Mouse (Mus musculus): ENCODE measurements around the gene Gm21983. TPM values are rescaled to one million over a fixed set of nuclear protein-coding genes. Genes with fewer than 3 reads are reported as not detected.

Gm21983 gene
- total RNA-seq (2022), result not detected

- no peak for DNase-seq (ENCODE audit: low spot score in 2 of 2)
Measured at GRCm38 (mm10) chr7:27180837-27181695, at the start of gene Gm21983, which contains the start of gene Mia. Gm21983 (minus strand) TSS chr7:27181086. Mia (minus strand) TSS chr7:27181157.

GRCm38 (mm10) chr7:27228865-27229264, 48.0 kb upstream of the Gm21983 start:
- DNase-seq (ENCODE audit: low spot score in 2 of 2), result no peak

DNA sequence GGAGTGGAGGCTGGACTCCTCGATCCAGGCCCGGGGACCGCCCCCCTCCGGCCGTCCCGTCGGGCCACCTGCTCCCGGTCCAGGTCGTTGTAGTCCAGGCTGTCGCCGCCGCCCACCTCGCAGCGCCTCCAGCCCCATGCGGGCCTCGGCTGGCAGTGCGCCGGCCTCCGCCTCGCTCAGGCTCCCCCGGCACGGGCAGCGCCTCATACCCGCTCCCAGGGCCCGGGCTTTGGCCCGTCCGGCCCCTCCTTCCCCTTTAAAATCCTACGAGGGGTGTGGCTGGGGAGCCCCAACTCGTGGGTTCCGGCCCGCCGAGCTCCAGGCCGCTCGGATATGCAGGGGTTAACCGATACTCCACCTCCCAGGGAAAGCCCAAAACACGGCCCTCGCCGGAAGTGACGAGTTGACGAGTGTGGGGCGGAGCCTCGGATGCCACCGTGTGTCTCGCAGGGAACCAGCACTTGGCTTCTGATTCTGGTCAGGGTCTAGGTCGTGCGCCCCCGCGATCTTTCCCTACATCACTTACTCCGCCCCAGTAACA, 47.5 kb upstream of the Gm21983 start, which contains the start of gene Itpkc:
Itpkc (minus strand) TSS at position 381 of the 541 bp plus-strand sequence.
- DNase-seq (ENCODE audit: low spot score in 2 of 2), result peak; percentile 87 to 88

DNA sequence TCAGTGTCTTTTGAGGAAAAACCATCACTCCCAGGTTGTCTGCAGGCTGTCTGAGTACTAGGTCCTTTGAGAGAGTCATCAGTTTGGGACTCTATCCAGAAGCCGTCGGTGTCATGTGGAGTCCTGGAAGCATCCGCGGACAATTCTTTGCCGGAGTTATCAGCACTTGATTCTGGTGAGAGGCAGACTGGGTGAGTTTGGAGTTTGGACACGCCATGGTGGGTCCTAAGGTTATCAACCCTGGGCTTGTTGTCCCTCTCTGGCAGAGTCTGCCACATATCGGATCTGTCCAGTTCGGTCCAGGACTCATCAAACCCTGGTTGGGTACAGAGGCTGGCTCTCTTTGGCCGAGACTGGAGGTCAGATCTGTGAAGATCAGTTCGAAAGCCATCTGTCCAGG, 46.8 kb upstream of the Gm21983 start:
- no peak for DNase-seq (ENCODE audit: low spot score in 2 of 2)

GRCm38 (mm10) chr7:27227276-27227675, 46.4 kb upstream of the Gm21983 start:
- no peak for DNase-seq (ENCODE audit: low spot score in 2 of 2)

- DNase-seq (ENCODE audit: low spot score in 2 of 2), result no peak
Measured at GRCm38 (mm10) chr7:27224877-27225575, 44.1 kb upstream of the Gm21983 start.

DNA sequence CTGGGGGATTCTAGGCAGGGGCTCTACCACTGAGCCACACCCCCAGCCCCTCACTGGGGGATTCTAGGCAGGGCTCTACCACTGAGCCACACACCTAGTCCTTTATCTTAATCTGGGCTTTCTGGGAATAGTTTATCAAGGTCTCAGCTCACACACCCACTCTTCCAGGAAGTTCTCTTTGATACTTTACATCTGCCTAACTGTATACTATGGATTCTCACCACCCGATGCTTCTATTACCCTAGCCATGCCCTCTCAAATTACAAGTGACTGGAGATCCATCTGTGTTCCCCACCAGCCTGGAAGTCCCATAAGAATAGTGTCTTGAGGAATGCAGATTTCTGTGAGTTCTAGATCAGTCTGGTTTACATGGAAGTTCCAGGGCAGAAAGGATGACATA, 41.7 kb upstream of the Gm21983 start:
- no peak for DNase-seq (ENCODE audit: low spot score in 2 of 2)

DNA sequence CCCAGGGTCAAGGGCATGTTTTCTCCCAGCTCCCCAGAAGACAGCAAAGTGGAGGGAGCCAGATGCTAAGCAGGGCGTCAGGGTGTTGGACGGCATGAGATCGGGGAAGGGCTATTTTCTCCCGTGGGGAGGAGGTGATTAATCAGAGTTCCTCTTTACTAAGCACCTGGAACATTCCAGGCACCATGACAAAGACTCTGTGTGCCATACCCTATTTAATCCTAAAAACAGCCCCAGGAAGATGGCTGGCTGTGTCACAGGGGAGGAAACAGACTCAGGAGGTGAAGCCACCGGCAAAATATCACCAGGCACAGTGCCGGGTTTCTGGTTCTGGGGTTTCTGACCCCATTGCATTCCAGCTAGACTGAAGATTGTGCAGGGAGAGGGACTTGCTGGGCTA, 41.1 kb upstream of the Gm21983 start:
- no peak for DNase-seq (ENCODE audit: low spot score in 2 of 2)

GRCm38 (mm10) chr7:27219937-27220336, 39.1 kb upstream of the Gm21983 start:
- DNase-seq (ENCODE audit: low spot score in 2 of 2), result no peak

DNA sequence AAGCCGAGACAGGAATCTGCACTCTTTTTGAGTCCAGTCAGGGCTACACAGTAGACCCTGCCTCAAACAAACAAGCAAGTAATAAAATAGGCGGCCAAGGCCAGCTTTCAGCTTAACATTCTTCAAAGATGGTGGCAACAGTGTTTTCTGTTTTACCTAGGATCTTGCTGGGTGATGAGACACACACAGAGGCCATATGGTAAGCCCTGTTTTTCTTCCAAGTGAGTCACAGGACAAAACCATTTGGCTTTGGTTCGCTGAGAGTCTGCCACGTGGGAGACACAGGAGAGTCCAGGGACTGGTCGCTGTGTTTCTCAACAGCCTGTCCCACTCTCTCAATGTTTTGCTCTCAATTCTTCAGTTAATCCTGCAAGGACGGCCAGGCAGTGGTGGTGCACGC, 37.7 kb upstream of the Gm21983 start:
- DNase-seq (ENCODE audit: low spot score in 2 of 2), result no peak

DNA sequence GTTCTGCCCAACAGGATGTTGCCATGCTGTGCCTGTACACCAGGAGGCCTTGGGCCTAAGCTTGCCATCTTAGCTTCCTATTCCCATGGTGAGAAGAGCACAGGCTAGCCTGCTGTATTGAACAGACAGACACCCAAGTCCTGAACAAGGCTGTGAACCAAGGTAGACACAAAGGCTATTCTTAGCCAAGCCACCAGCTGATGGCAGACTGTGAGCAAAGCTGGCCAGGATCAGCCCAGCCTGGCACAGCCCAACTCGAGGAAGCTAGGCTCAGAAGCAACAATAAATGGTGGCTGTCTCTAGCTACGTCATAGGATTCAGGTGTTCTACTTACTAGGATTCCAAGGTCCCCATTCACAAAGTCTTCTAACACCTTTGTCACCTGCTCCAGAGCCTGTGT, 31.7 kb upstream of the Gm21983 start:
- no peak for DNase-seq (ENCODE audit: low spot score in 2 of 2)

DNA sequence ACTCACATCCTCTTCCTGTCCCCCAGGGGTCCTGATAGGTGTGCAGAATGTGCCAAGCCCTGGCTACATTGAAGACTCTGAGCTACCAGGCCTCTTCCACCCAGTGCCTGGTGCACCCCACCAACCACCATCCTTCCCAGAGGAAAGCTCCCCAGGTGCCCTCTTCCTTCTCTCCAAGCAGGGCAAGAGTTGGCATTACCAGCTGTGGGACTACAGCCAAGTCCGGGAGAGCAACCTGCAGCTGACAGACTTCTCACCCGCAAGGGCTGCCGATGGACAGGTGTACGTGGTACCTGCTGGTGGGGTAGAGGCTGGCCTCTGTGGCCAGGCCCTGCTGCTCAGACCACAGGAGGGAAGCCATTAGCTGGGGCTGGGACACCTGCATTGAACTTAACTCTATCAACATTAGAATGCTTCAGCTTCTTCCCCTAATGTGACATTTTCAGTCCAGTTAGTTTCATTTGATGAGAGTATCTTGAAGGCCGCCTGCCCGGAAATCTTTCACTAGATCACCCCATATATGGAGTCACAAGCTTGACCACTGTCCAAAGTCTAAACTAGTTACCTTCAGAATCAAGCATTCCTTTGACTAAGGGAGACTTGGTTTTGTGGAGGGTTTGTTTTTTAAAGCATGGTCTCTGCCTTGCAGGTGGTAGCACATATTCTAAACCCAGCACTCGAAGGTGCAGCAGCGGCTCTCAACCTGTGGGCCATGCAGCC, 23.0 kb upstream of the Gm21983 start:
- no peak for DNase-seq (ENCODE audit: low spot score in 2 of 2)

DNA sequence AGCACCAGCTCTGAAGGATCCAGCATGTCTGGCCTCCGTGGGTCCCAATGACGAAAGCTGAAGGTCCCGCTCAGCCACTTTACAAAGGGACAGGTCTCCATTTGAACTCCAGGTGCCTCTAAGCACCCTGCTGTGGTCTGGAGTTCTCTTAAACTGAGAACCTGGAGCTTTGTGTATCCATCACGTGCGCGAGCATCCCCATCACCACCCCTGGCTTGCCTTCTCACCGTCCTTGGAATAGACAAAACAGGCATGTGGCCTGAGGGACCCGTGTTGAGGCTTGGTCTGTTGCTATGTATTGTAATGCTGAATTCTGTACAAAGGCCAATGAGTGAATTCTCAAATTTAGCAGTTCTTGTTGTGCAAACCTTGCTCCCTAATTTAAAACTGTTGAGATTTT, 17.9 kb upstream of the Gm21983 start:
- no peak for DNase-seq (ENCODE audit: low spot score in 2 of 2)

GRCm38 (mm10) chr7:27198355-27198754, 17.5 kb upstream of the Gm21983 start:
- DNase-seq (ENCODE audit: low spot score in 2 of 2), result no peak

DNA sequence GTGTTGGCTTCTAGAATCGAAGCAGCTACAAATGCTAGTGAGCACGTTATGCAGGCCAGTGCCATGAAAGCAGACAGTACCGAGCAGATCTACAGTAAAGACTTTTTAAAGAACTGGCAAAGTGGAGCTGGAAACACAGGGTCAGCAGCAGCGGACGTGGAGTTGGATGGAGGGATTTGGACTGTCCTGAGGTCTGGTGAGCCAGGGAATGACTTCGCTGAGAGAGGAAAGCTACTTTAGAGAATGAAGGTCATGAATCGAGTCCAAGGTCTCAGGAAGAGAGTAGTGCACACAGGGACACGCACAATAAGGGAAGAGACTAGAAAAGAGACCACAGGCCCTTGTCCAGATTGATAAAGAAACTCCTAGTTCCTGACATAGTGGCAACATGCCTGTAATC, 16.7 kb upstream of the Gm21983 start:
- no peak for DNase-seq (ENCODE audit: low spot score in 2 of 2)

DNA sequence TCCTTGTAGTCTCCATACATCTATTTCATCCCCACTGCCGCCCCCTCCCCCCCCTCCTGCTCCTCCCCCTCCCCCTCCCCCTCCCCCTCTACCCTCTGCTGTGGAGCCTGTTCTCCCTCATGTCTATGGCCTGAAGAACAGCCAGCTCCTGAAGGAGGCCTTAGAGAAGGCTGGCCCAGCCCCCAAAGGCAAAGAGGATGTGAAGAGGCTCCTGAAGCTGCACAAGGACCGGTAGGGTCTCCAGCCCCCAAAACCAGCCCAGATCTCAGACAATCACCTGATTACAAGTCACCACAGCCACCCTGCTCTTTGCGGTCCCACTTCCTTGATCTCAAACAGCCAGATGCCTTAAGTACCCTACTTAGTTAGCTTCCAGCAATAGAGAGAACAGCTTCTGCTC, 16.2 kb upstream of the Gm21983 start:
- no peak for DNase-seq (ENCODE audit: low spot score in 2 of 2)

GRCm38 (mm10) chr7:27195681-27196611, 15.1 kb upstream of the Gm21983 start, which contains the start of the genes BC024978 and Snrpa:
BC024978 (plus strand) TSS chr7:27195781.
Snrpa (minus strand) TSS chr7:27196271.
- peak; percentile 99 to 100 for DNase-seq (ENCODE audit: low spot score in 2 of 2)

- DNase-seq (ENCODE audit: low spot score in 2 of 2), result no peak
Measured at GRCm38 (mm10) chr7:27193731-27194130, 12.8 kb upstream of the Gm21983 start.

DNA sequence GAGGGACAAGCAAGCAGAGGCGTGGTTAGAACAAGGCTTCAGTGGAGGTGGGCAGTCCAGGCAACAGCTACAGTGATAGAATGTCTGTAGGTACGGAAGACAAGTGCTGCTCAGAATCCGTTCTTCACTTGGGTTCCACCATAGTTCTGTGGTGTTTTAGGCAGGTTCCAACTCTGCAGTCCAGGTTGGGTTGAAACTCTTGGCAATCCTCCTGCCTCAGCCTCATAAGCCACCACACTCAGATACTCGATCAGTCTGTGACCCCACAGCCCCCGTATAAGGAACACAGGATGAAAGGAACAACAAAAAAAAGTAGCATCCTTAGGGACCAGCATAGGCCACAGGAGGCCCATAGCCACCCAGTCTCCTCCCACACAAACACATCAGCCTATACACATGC, 11.5 kb upstream of the Gm21983 start:
- DNase-seq (ENCODE audit: low spot score in 2 of 2), result no peak

DNA sequence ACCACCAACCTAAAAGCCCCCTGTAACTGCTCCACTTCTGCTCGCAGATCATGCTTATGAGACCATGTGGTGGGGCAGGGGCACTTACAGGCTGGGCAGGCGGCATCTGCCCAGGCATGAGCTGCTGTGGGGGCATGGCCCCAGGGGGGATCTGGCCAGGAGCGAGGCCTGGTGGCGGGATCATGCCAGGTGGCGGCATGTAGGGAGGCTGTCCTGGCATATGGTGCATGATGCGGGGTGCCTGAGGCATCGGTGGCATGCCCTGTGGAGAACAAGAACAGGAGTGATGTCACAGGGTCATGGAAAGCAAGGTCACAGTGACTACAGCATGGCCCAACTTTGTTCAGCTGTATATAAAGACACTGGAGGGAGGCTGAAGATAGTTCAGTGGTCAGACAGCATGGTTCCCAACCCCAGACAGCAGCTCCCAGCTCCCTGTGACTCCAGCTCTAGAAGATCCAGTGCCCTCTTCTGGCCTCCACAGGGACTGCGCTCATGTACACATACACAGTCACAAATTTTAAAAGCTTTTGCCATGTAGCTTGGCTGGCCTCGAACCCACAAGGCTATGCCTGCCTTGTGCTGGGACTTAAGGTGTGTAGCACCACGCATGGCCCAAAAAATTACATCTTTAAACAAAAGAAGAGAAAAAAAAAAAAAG, 8.5 kb upstream of the Gm21983 start:
- no peak for DNase-seq (ENCODE audit: low spot score in 2 of 2)

Data from layer of hippocampus, adult 8-10 months (tissue).